Mouse (Mus musculus): ENCODE data around the gene Socs5.

DNA sequence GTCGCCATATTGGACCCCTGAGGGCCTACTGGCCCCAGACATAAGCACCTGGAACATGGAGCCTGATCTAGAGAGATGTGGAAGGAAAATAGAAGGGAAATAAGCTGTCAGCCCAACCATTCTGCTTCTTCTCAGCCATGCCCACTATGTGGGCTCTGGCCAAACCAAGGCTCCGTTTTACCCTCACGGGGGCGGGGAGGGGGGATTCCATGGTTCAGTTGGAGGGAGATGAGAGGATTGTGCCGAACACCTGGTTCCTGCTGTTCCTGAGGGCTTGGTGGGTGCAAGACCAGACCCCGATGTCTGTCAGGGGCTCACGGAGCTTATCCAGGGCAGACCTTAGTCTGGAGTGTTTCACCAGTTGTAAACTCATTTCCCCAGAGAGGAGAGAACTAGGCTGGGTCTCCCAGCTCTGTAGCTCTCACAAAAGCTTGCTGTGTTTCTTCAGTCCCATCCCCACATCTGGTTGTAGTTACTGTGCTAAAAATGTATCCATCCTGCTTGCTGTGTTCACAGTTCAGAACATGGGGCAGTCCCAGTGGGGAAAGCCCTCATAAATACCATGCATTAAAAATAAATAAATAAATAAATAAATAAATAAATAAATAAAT, 56.9 kb downstream of the Socs5 start:
- no peak for TF ChIP-seq CTCF (IDR thresholded peaks at IDR 0.05; ENCODE audit: control insufficient read depth, insufficient read depth, insufficient replicate concordance, low read depth, low read length)
- TF ChIP-seq POLR2A (IDR thresholded peaks at IDR 0.05; ENCODE audit: control insufficient read depth, low read depth, low read length): no peak

Data from testis, adult 2 months (tissue).